ENCODE assay signal across 12 mouse cellular contexts in the genomic region with DNA sequence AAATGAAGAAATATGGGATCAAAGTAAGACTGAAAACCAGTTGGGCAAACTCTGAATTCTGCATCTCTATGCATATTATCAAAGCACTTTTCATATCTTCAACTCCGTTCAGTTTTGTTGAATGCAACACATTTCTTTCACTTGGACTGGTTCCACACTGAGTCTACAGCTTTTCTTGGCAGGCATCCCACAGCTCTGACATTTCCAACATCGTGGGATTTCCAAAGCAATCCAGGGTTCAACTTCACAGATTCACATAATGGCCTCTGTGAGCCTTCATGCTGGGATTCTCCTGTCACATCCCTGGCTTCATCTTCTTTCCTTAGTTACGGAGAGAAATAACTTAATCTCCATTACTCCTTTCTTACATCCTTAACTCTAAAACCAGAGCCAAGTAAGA.
A peak's percentile ranks its signal among the peaks of the same experiment; 100 is the strongest.
DNase-seq lines count a peak whose midpoint lies in the region; ATAC-seq and TF ChIP-seq lines count a peak whose summit lies in the region.
"Had no signal": no experiment of that assay in that cellular context is flagged by ENCODE, and none has a peak within 500 bp of the region (broad histone marks: within the 10 kb centered on the region; RNA-seq: fewer than 3 reads in every experiment).

No protein-coding gene starts in this region.

- no peak overlapping the region for H3K9ac ChIP-seq in forebrain, embryonic 16.5 days (replicated peaks; ENCODE audit: low read depth, low read length)
- H3K9ac ChIP-seq in forebrain, embryonic 13.5 days, result no peak overlapping the region
- no peak overlapping the region for H3K9ac ChIP-seq in limb, embryonic 14.5 days (ENCODE audit: low read depth, low read length, severe bottlenecking)
- H3K9ac ChIP-seq: liver, embryonic 15.5 days had no signal

- peak; percentile 59 for ATAC-seq in forebrain, embryonic 16.5 days
- no peak for ATAC-seq in forebrain, embryonic 13.5 days
- ATAC-seq in limb, embryonic 14.5 days (ENCODE audit: low FRiP score, low read depth), result no peak
- ATAC-seq: CD4-positive, CD25-positive, alpha-beta regulatory T cell, adult 4 months had no signal

- H3K27me3 ChIP-seq in forebrain, embryonic 16.5 days (replicated peaks; ENCODE audit: control insufficient read depth, insufficient read depth, low read length), result no peaks in the 10 kb centered on the region
- no peaks in the 10 kb centered on the region for H3K27me3 ChIP-seq in forebrain, embryonic 13.5 days
- H3K27me3 ChIP-seq in limb, embryonic 14.5 days (ENCODE audit: control insufficient read depth, insufficient read depth, low read length), result no peaks in the 10 kb centered on the region
- H3K27me3 ChIP-seq in limb, embryonic 10.5 days (ENCODE audit: low read depth, poor library complexity, severe bottlenecking), result no peaks in the 10 kb centered on the region
- H3K27me3 ChIP-seq: liver, embryonic 15.5 days had no signal

- H3K4me2 ChIP-seq in forebrain, embryonic 16.5 days (ENCODE audit: low read length), result no peak overlapping the region
- no peak overlapping the region for H3K4me2 ChIP-seq in forebrain, embryonic 13.5 days
- no peak overlapping the region for H3K4me2 ChIP-seq in limb, embryonic 14.5 days (replicated peaks; ENCODE audit: low read depth, low read length, severe bottlenecking)
- H3K4me2 ChIP-seq: heart, embryonic 11.5 days; liver, embryonic 15.5 days had no signal

- no peak overlapping the region for H3K27ac ChIP-seq in forebrain, embryonic 16.5 days (ENCODE audit: low read length)
- H3K27ac ChIP-seq in forebrain, embryonic 13.5 days, result no peak overlapping the region
- H3K27ac ChIP-seq in limb, embryonic 14.5 days (replicated peaks; ENCODE audit: low read depth, low read length), result no peak overlapping the region
- H3K27ac ChIP-seq in limb, embryonic 10.5 days, result no peak overlapping the region
- H3K27ac ChIP-seq: liver, embryonic 15.5 days had no signal

- no peak overlapping the region for H3K4me3 ChIP-seq in forebrain, embryonic 16.5 days (replicated peaks; ENCODE audit: low read length)
- H3K4me3 ChIP-seq in forebrain, embryonic 13.5 days, result no peak overlapping the region
- no peak overlapping the region for H3K4me3 ChIP-seq in limb, embryonic 14.5 days (replicated peaks; ENCODE audit: low read length)
- H3K4me3 ChIP-seq in limb, embryonic 10.5 days, result no peak overlapping the region
- H3K4me3 ChIP-seq in lung, adult 2 months (replicated peaks; ENCODE audit: extremely low read depth, low read depth, low read length), result no peak overlapping the region
- H3K4me3 ChIP-seq: liver, embryonic 15.5 days had no signal

- TF ChIP-seq POLR2A in limb, embryonic 14.5 days (IDR thresholded peaks at IDR 0.05; ENCODE audit: borderline replicate concordance, extremely low read depth, insufficient read depth, insufficient read length), result no peak
- TF ChIP-seq POLR2A in lung, adult 2 months (IDR thresholded peaks at IDR 0.05; ENCODE audit: borderline replicate concordance, extremely low read depth, low read depth, low read length), result no peak

- no peaks in the 10 kb centered on the region for H3K4me1 ChIP-seq in forebrain, embryonic 16.5 days (replicated peaks; ENCODE audit: control insufficient read depth, insufficient read depth, low read length)
- H3K4me1 ChIP-seq in forebrain, embryonic 13.5 days, result no peaks in the 10 kb centered on the region
- H3K4me1 ChIP-seq in limb, embryonic 14.5 days (ENCODE audit: control insufficient read depth, insufficient read depth, low read length), result no peaks in the 10 kb centered on the region
- H3K4me1 ChIP-seq in limb, embryonic 10.5 days, result no peaks in the 10 kb centered on the region
- H3K4me1 ChIP-seq in lung, adult 2 months (ENCODE audit: control insufficient read depth, insufficient read depth, low read length), result no peaks in the 10 kb centered on the region
- H3K4me1 ChIP-seq: liver, embryonic 15.5 days had no signal

- H3K9me3 ChIP-seq in forebrain, embryonic 16.5 days (ENCODE audit: control insufficient read depth, low read length), result no peaks in the 10 kb centered on the region
- no peaks in the 10 kb centered on the region for H3K9me3 ChIP-seq in forebrain, embryonic 13.5 days (replicated peaks)
- H3K9me3 ChIP-seq in limb, embryonic 14.5 days (ENCODE audit: control insufficient read depth, low read length), result no peaks in the 10 kb centered on the region
- H3K9me3 ChIP-seq in limb, embryonic 10.5 days (replicated peaks), result no peaks in the 10 kb centered on the region
- H3K9me3 ChIP-seq: liver, embryonic 15.5 days had no signal

- DNase-seq in limb, embryonic 14.5 days (ENCODE audit: low spot score), result peak; percentile 55
- DNase-seq in limb, embryonic 10.5 days (ENCODE audit: low spot score), result no peak
- peak; percentile 13 for DNase-seq in layer of hippocampus, adult 9-11 months
- DNase-seq in right cerebral cortex, postnatal 25 days, result peak; percentile 8
- DNase-seq in spleen, postnatal 14 days (ENCODE audit: low spot score in 2 of 2), result no peak
- no peak for DNase-seq in lung, adult 2 months
- DNase-seq: spleen, adult 18-20 months had no signal

- 34% methylated on average over 3 of the region's 3 CpGs for WGBS in forebrain, embryonic 16.5 days
- WGBS in forebrain, embryonic 13.5 days, result 74% methylated on average over 3 of the region's 3 CpGs
- 71% methylated on average over 3 of the region's 3 CpGs for whole genome bisulfite sequencing in limb, embryonic 14.5 days
- 93% methylated on average over 3 of the region's 3 CpGs for WGBS in limb, embryonic 10.5 days
- WGBS in lung, adult 2 months, result 59% methylated on average over 3 of the region's 3 CpGs

- TF ChIP-seq CTCF in lung, adult 2 months (IDR thresholded peaks at IDR 0.05; ENCODE audit: insufficient read depth, low read length), result no peak

- H3K36me3 ChIP-seq in forebrain, embryonic 16.5 days (ENCODE audit: control insufficient read depth, insufficient read depth), result no peaks in the 10 kb centered on the region
- H3K36me3 ChIP-seq in forebrain, embryonic 13.5 days (ENCODE audit: poor library complexity, severe bottlenecking), result no peaks in the 10 kb centered on the region
- H3K36me3 ChIP-seq in limb, embryonic 14.5 days (ENCODE audit: control insufficient read depth, insufficient read depth, low read length), result no peaks in the 10 kb centered on the region
- H3K36me3 ChIP-seq in limb, embryonic 10.5 days, result no peaks in the 10 kb centered on the region
- H3K36me3 ChIP-seq: liver, embryonic 15.5 days had no signal

Comparison
In these comparisons a context has a peak if more than half of its experiments do, and no peak if none do; other contexts are left out.
1. DNase-seq: peak in limb, embryonic 14.5 days (single experiment), layer of hippocampus, adult 9-11 months (single experiment) and right cerebral cortex, postnatal 25 days (single experiment); none in limb, embryonic 10.5 days (single experiment), spleen, postnatal 14 days (0 of 2) and lung, adult 2 months (single experiment).